Mouse (Mus musculus) inflammation-experienced regulatory T-cells, adult 16 weeks (primary cell): Measurements from ENCODE around the gene Pld1. TPM values are rescaled to one million over a fixed set of nuclear protein-coding genes. Genes with fewer than 3 reads are reported as not detected.

ENCODE experiments used
- polyA plus RNA-seq: library from polyadenylated mRNA; unstranded; fragments of 100-300 nt; shearing (Covaris generic); gene quantifications from one replicate; pipeline ENCODE4 v1.2.1, GENCODE M21; 2017

Pld1 gene
- polyA plus RNA-seq, result 1.3 TPM

GRCm38 (mm10) chr3:27938381-27939323 lies at the start of gene Pld1:
Pld1 (plus strand) TSS chr3:27938695.

GRCm38 (mm10) chr3:27896318-27896892 lies 42.1 kb upstream of the Pld1 start, which contains the start of gene Tmem212:
Tmem212 (minus strand) TSS chr3:27896368.

Other genes with a start within 250 kb of the Pld1 start
- 0.67 TPM for gene Fndc3b, start 227.4 kb upstream of the Pld1 start, polyA plus RNA-seq
- not detected for gene Tmem212, start 42.3 kb upstream of the Pld1 start, polyA plus RNA-seq